Mouse (Mus musculus) cerebellum, postnatal 4 days (tissue): ENCODE measurements around the gene Mrpl23.

Experiments
- DNase-seq, 2 experiments: peaks; one replicate each; pipeline ENCODE4 v3.0.0; 2022; ENCODE audit warnings: low spot score in 2 of 2, mixed read lengths in 1 of 2

The Mrpl23 gene

GRCm38 (mm10) chr7:142520331-142520730 lies 12.2 kb upstream of the Mrpl23 start:
- DNase-seq = no peak

DNA sequence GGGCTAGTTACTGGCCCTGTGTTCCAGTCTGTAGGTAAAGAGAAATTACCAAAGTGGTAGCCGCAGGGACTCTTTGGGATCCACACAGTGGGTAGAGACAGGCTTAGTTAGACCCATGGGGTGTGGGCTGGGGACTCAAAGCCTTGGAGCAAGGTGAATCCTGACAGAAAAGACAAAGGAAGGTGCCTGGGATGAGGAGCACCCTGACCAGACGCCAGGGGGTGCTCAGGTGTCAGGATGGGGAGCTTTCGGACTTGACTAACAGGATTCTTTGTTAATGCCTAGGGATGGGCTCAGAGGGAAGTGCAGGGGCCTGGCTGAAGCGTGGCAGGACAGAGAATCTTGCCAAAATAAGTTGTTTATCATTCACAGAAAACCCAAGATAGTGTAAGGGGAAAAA lies 10.1 kb upstream of the Mrpl23 start:
- DNase-seq = no peak

DNA sequence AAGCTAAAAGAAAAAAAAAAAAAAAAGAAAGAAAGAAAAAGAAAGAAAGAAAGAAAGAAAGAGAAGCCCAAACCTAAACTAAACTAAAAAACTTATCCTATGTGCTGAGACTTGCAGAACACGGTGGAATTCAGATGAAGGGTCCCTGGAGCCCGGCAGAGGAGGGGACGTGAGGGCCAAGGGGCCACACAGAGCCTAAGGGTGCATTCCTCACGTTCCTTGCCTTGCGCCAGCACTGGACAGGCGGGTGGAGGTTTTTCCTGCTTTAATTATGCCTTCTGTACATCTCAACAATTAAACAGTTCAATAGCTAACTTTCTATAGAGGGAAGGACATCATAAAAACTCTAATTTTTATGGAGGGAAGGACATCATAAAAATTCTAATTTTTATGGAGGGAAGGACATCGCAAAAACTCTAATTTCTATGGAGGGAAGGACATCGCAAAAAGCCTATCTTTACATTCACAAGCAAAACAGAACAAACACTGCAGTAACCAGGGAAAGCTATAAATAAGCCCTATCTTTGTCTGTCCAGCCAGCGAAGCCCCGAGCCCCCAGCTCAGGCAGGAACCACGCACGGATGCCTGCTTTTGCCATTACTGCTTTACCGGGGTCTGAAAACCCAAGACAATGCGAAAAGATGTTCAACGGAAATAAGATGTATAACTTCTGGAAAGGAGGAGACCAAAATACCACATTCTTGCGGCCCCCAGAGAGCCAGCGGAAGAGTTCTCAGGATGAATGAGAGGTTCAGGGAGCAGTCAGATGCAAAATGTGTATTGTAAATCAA lies 9.1 kb upstream of the Mrpl23 start:
- no peak for DNase-seq

- no peak for DNase-seq
Observed at GRCm38 (mm10) chr7:142525342-142526178, 6.9 kb upstream of the Mrpl23 start.

GRCm38 (mm10) chr7:142529350-142529749 lies 3.1 kb upstream of the Mrpl23 start:
- DNase-seq = no peak

- no peak for DNase-seq
Observed at GRCm38 (mm10) chr7:142531973-142532521, 439 bp upstream of the Mrpl23 start.

DNA sequence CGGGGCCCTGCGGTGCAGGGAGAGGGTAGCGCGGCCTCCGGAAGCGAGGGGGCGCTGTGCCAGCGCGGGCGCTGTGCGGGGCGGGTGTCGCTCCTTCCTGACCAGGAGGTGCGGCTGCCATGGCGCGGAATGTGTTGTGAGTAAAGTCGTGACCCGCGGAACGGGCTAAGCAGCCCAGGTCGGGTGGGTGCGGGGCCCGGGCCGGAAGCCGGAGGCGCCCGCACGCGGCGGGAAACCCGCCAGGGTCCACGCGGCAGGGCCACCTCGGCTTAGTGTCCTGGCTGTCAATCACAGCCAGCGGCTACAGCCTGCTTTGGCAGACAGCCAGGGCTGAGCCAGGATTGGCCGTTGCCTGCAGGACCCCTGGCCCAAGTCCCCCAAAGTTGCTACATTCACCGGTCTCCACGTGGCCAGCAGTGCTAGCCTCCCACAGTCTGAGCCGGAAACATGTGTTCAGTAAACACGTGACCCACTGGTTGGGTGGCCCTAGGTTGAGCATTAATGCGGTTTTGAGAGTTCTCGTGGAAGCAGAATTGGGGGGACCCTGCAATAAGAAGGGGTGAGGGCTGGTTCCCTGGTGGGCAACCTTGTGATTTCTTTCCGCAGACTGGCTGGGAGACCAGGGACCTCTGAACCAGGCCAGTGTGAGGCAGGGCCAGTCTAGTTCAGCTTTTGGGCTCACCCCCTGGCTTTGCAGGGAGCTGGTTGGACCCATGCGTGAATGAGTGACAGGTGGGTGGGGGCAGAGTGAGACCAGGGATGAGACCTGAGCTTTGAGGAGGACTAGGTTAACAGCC lies 771 bp downstream of the Mrpl23 start:
- peak; percentile 90 to 93 for DNase-seq

DNA sequence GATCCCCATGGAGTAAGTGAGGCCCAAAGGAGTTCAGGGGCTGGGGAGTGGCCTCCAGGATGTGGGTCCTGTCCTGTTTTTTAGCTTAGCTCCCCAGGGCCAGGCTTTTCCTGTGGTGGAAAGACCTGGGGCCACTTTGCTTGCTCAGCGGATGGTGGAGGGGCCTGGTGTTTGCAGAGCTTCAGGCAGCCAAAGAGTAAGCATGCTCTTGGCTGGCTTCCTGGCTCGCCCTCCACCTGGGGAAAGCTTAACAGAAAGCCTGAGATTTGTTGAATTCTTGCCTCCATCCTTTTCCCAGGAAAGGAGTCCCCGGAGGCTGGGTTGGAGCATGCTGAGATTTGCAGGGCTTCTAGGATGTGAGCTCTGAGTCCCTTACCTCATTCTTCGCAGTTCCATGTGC lies 2.6 kb downstream of the Mrpl23 start:
- DNase-seq = no peak

DNA sequence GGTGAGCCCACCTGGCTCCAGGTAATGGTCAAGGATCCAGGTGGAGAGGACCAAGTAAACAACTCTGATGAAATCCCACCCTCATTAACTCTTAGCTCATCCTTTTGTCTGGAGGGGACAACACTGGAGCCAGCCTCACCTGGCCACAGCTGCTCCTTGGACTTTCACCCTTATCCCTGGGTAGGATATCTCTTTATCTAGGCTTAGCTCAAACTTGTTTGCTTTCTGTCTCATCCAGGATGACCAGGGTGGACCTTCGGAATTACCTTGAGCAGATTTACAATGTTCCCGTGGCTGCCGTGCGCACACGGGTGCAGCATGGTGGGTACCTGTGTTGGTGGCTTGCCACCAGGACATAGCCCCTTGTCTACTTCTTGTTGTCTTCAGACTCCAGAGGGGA lies 3.3 kb downstream of the Mrpl23 start:
- no peak for DNase-seq

GRCm38 (mm10) chr7:142537181-142537580 lies 4.7 kb downstream of the Mrpl23 start:
- DNase-seq = no peak

GRCm38 (mm10) chr7:142537879-142538278 lies 5.4 kb downstream of the Mrpl23 start:
- DNase-seq = peak; percentile 60 to 74

DNA sequence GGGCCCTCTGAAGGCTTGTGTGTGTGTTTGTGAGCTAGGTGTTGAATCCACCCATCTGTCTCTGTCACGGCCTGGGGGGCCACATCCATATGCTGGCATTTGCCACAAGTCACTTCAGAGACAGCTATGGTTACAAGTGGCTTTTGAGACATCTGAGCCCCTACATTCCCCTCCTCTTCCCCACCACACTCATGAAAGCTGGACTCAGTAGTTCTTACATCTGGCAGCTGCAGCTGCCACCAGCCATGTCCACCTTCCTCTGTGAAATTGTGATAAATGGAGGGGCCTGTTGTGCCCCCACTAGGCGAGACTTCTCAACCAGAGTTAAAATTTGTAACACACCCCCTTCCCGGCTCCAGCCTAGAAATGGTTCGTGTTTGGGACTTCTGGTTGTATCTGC lies 5.8 kb downstream of the Mrpl23 start:
- DNase-seq = no peak

DNA sequence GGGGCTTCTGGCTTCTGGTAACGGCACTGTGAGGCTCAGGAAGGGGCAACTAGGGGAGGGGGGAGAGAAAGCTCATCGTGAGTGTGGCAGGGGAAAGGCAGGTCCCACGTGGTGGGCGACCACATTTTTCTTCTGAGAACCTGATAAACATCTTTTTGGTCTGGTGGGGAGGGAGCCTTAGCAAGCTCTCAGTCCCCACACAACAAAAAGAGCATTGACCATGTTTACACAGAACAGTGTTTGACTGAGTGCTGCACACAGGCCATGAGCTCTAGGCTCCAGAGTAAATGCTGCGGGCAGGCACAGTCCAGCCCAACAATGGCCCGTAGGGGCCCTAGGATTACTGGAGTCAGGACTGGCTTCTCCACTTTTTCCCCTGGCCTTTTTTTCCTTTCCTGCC lies 6.3 kb downstream of the Mrpl23 start:
- no peak for DNase-seq

DNA sequence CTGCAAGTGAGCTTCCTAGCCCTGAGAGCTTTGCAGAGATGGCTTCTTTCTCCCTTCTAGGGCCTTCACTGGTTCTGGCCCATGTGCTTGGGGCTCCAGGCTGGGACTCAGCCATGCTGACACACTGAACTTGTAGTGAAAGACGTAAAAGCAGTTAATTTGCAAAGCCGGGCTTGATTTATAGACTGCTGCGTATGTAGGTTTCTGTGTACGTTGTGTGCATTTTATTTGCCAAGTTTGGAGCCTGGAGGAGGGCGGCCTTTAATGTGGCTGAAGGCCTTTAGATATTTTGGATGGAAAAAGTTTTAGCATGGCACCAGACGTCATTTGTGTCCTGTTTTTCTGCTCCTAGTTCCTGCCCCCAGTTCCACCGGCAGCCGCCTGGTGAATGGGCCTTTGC lies 7.3 kb downstream of the Mrpl23 start:
- no peak for DNase-seq

- no peak for DNase-seq
Observed at GRCm38 (mm10) chr7:142542771-142543303, 10.4 kb downstream of the Mrpl23 start.

DNA sequence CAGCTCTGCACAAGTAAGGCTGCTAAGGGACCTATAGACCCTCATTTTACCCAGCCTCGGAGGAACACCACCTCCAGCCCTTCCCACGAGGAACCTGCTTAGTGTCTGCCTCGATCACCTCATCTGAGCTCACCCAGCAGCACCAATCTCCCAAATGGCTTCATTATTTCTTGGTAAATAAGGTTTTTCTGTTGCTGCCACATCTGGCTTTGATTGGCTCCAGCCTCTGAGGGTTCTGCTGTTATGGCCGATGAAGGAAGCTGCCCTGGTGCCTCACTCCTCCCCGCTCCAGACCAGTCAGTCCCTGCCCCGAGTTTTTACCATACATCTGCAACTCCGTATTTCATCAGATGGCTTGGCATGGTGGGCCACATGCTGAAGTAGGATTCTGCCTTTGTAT lies 13.5 kb downstream of the Mrpl23 start:
- no peak for DNase-seq

GRCm38 (mm10) chr7:142547874-142548273 lies 15.4 kb downstream of the Mrpl23 start:
- DNase-seq = no peak

- no peak for DNase-seq
Observed at GRCm38 (mm10) chr7:142548706-142549105, 16.2 kb downstream of the Mrpl23 start.

DNA sequence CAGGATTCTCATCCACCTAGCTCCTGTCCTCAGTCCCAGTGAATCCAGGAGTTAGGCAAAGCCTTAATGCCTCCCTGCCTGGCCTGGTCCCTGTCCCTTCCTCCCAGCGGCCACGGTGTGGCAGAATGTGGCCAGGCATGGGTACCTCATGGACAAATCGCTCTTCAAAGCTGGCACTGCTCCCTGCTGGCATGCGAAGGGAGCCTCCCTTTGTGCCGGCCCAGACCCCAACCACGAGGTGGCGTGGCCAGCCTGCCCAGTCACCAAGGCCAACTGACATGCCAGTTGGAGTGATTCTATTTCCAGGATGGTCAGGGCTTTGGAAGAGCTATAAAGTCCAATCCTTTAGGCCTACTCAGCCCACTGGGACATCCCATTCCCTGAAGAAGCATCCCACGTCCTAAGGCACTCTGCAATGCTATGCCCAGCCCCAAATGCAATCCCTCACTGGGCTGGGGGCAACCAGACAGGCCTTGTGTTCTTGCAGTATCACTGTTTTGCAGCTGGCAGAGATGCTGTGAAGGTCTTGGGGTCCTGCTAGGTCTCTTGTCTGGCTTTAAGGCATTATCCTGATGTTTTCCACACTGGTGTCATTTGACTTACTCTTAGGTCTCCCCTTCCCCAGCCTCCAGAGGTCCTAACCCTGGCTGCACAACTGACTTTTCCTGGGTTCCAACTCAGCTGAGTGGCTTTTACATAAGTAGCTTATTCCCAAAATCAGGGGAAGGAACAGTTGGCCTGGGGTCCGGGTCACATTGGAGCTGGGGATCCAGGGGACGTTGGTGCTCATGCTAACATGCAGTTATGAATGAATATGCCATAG lies 17.7 kb downstream of the Mrpl23 start:
- DNase-seq = peak; percentile 40 to 64

DNA sequence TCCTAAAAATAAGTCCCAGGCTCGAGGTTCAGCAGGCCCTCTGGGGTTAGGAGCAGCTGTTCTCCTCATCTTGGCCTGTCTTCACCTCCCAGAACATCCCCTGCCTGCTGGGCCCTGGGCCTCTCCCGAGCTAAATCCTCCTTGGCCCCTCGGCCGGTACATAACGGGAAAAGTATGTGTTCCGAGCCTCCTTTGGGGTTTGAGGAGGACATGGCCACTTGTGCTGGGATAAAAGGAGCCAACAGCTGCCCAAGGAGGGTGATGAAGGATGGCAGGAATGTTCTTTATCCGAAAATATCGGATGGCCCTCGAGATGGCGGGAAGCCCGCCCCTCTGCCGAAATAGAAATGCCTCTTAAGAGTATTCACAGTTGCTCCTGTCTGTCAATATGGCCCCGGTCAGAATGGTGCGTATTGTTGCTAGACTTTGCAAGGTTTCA lies 18.5 kb downstream of the Mrpl23 start:
- no peak for DNase-seq

DNA sequence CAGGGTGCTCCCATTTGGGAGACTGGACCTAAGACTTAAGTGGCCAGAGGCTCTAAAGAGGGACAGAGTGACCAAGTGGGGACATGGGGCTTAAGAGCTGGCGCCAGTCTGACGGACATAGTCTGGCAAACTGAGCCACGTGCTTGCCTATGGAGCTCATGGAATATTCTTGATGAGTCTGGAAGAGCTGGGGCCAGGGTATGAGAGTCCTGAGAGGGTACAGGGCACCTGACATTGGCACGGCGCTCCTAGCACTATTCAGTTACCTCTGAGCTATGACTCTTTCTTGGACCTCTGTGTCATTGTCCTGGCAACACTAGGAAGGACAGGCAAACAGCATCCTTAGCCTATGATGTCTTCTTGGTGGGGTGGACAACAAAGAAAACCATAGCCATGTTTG lies 19.2 kb downstream of the Mrpl23 start:
- no peak for DNase-seq
